Mouse (Mus musculus): ENCODE results near the gene Ppard.

Ppard gene

DNA sequence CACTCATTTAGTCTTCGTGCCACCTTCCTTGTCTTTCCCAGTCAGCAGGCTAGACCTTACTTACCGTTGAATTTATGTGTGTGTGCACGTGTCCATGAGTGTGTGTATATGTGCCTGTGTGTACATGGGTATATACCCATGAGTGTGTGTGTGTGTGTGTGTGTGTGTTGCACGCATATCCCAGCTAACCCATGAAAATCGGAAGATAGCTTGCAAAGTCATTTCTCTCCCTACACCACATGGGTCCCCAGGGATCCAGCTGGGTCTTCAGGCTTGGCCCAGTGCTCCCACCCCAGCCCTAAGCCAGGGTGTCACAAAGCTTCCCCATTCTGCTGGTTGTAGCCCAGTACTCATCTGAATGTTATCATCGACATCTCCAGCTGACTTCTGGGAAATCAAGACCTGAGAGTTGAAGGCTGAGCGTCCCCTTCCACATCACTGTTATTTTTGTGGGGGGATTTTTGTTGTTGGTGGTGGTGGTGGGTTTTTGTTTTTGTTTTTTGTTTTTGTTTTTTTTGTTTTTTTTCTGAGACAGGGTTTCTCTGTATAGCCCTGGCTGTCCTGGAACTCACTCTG lies 49.5 kb downstream of the Ppard start:
- no peak for DNase-seq (ENCODE audit: low spot score in 2 of 2)

DNA sequence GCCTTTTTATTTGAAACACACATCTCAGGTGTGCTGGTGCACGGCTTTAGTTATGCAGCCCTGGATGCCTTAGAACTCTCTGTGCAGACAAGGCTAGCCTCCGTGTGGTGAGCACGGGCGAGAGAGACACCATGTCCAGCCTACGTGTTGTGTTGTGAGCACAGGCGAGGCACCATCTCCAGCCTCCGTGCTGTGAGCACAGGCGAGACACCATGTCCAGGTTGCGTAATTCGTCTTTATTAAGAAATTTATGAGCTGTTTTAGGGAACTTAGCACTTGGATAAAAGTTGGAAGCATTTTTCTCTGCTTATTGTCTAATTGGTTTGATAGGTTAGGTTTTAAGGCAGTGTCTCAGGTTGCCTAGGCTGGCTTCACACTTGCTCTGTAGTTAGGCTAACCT lies 50.7 kb downstream of the Ppard start:
- DNase-seq (ENCODE audit: low spot score in 2 of 2): no peak

DNA sequence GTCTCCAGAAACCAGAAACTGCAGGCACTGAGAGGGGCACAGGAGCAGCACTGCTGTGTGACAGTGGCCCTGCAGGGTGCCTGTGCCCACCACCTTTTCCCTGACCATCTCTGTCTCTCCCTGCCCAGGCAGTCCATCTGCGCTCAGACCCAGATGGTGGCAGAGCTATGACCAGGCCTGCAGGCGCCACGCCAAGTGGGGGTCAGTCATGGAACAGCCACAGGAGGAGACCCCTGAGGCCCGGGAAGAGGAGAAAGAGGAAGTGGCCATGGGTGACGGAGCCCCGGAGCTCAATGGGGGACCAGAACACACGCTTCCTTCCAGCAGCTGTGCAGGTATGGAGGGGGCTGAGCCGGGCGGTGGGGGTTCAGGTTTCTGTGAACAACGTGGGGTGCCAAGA lies 53.6 kb downstream of the Ppard start:
- DNase-seq (ENCODE audit: low spot score in 2 of 2): no peak

DNA sequence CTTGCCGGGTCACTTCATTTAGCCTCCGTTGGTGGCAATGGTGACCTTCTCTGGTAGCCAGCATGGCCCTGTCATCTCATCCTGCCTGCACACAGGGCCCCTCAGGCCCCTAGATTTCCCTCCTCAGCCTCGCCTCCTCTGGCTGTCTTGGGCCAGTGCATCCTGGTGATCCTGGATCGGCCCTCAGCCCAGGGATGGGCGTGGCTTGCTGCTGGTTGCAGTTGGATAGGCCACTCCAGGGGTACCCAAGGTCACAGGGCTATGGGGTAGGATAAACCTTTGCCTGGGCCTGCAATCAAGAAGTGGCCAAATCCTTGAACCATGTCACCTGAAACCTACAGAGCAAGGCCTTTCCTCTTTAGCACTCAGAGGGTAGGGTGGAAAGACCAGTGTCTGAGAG lies 54.5 kb downstream of the Ppard start:
- no peak for DNase-seq (ENCODE audit: low spot score in 2 of 2)

DNA sequence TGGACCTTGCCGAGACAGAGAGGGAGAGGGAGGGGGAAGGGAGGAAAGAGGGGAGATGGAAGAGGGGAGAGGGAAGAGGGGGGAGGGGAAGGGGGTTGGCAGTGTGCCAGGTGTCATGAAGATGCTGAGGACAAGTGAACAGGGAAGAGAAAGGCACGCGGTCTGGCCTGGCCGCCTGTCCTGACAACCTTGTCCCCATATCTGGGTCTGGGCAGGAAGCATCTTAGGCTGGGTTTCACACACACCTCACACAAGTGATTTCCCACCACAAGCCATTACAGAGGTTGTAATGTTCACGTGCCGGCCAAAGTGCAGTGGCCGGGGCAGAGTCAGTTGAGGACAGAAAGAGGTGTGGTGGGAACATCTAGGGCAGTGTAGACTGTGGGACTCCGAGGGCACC lies 55.1 kb downstream of the Ppard start:
- no peak for DNase-seq (ENCODE audit: low spot score in 2 of 2)

DNA sequence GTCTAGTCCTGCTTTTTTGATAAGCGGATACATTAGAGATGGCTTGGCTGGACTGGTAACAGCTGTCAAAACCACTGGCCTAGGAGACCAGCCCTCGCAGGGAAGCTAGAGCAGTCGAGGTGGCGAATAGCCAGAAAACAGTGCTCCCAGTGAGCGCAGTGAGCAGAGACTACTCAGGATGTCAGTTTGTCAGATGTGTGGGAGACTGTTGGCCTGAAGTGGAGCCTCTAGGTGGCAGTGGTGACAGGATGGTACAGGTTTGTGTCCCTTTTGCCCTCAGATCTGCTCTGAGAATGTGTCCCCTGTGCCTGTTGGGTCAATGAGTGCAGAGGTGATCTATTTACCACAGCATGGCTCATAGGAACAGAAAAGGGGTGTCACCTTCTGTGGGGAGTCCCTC lies 55.5 kb downstream of the Ppard start:
- DNase-seq (ENCODE audit: low spot score in 2 of 2): no peak

DNA sequence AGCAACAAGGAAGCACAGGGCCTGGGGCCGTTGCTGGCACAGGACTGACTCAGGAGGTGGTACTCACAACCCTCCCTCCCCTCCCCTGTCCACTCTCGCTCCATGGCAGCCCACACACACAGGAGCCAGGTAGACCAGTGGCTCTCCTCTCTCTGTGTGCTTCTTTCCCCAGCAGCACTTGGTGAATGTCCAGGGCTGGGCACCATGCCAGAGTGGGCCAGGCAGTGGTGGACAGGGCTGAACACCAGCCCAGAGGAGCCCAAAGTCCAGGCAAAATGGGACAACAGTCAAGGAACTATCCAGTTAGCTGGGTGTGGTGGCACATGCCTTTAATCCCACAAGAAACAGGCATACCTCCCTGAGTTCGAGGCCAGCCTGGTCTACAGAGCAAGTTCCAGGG lies 57.8 kb downstream of the Ppard start:
- no peak for DNase-seq (ENCODE audit: low spot score in 2 of 2)

DNA sequence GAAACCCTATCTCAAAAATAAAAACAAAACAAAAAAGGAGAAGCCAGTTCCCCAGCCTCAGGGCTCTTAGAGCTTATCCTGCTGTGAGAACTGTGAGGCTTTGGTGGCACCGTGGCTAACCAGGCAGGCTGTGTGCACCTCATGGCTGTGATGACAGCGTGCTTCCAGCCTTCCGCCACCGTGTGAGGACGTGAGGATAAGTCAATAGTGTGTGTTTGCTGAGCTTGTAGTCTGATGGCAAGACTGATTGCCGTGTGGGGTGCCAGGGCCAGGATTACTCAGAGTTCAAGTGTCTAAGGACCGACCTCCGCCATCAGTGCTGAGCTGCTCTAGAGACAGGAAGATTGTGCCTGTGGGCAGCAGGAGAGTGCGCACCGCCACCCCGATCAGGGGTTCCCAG lies 58.2 kb downstream of the Ppard start:
- no peak for DNase-seq (ENCODE audit: low spot score in 2 of 2)

DNA sequence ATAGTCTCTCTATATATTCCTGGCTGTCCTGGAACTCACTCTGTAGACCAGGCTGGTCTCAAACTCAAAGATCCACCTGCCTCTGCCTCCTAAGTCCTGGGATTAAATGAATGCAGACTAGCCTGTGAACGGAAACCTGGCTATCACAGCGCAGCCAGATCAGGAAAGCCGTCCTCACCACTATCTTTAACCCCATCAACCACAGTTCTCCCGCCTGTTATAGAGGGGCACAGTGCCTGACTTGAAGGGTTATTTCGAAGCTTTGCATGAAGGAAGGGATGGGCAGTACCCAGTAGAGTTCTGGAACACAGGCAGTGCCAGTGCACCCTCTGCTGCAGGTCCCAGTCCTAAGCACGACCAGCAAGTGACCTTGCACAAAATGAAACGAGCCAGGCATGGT lies 58.8 kb downstream of the Ppard start:
- no peak for DNase-seq (ENCODE audit: low spot score in 2 of 2)

DNA sequence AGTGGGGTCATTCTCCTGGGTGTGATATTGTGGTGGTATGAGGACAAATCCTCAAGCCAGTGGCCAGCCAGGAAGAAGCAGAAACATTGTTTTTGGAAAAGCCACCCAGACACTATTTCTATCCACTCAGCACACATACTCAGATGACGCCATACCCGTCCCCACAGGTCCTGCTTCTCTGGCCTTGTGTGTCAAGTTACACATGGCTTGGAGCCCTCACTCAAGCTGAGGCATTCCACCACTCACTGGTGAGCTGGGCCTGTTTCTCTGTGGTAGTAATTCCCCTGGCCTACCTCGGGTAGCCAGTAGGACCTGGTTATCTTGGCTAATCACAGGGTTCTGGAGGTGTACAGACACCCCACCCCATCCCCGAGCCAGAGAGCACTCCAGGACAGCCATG lies 61.2 kb downstream of the Ppard start:
- no peak for DNase-seq (ENCODE audit: low spot score in 2 of 2)

DNA sequence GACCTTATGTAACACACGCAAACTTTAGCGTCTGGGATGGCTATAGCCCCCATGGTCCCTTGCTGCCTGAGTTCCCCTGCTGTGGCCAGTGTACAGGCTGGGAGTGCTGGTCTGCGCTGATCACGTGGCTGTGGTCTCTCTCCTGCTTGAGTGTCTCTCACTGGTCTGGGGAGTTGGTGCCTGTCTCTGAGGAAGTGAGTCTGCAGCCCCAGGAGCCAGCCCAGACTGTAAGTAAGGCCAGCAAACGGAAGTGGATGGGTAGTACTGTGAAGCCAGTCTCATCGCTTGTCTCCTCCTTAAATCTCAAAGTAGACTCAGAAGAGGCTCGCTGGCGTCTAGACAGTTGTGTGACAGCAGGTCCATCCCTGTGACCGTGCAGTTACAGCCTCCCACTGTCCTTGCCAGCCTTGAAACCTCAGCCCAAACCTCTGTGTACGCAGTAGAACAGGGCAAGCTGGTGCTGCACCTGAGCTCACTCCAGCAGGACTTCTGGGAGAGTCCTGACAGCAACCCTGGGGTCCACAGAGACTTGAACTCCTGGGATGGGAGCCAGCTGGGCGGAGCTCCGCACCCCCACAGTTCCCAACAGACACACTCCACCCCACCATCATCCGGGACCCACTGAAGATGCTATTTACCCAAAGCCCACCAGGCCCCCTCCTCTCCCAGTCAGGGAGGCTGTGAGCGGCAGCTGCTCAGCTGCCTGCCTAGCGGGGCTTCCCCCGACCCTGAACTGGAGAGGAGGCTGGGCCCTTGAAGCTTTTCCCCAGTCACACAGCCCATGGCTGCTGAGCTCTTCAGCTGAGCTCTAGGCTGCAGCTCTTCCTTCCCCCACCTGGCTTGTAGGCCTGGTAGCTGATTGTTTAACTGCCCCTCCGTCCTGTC lies 62.2 kb downstream of the Ppard start:
- peak in 1 of 2 experiments; percentile 41 for DNase-seq (ENCODE audit: low spot score in 2 of 2)

DNA sequence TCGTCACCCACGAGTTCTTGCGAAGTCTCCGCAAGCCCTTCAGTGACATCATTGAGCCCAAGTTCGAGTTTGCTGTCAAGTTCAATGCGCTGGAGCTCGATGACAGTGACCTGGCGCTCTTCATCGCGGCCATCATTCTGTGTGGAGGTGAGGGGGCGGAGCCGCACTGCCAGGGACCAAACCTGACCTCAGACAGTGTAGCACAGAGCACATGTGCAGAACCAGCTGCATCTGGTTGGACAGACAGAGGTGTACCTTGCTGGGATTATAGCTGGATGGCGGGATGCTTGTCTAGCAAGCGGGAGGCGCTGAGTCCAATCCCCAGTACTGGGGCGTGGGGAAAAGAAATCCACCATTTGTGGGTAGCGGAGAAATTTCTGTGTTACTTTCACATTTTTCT lies 66.4 kb downstream of the Ppard start:
- DNase-seq (ENCODE audit: low spot score in 2 of 2): no peak

DNA sequence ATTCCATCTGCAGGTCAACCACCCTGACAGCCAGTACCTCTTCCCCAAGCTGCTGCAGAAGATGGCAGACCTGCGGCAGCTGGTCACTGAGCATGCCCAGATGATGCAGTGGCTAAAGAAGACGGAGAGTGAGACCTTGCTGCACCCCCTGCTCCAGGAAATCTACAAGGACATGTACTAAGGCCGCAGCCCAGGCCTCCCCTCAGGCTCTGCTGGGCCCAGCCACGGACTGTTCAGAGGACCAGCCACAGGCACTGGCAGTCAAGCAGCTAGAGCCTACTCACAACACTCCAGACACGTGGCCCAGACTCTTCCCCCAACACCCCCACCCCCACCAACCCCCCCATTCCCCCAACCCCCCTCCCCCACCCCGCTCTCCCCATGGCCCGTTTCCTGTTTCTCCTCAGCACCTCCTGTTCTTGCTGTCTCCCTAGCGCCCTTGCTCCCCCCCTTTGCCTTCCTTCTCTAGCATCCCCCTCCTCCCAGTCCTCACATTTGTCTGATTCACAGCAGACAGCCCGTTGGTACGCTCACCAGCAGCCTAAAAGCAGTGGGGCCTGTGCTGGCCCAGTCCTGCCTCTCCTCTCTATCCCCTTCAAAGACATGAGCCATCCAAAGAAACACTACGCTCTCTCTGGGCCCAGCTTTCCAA lies 67.3 kb downstream of the Ppard start:
- no peak for DNase-seq (ENCODE audit: low spot score in 2 of 2)

DNA sequence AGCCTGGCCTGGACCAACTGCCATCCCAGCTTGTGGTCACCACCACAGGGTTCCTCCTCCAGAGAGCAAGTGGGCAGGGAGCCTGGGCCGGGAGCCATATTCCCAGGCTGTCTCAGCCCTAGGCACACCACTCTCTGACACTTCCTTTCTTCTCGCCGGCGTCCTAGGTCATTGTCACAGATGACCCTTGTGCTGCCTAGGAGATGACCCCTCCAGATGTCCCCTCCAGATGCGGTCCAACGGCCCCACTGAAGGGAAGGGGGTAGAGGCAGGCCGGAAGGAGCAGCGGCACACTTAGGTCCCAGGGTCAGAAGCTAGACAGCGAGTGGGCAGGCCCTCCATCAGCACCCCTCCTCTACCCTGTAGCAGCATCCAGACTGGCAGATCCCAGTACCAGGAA lies 67.8 kb downstream of the Ppard start:
- DNase-seq (ENCODE audit: low spot score in 2 of 2): no peak

DNA sequence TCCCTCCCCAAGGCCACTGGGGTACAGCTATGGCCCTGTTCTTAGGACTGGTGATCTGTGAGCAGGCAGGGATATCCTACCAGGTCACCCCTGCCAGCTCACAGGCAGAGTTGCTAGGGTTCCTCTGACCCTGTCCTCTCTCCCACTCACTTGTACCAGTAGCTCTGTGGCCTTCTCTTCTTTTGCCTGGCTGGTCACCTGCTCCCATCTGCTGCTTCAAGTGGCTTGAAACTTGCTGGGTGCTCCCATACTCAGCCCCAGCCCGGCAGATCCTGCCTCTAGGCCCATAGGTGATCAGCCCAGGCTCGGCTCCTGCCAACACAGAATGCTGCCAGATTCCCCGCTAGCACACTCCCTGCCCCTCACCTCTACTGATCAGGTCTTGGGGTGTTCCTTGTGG lies 68.3 kb downstream of the Ppard start:
- DNase-seq (ENCODE audit: low spot score in 2 of 2): no peak

DNA sequence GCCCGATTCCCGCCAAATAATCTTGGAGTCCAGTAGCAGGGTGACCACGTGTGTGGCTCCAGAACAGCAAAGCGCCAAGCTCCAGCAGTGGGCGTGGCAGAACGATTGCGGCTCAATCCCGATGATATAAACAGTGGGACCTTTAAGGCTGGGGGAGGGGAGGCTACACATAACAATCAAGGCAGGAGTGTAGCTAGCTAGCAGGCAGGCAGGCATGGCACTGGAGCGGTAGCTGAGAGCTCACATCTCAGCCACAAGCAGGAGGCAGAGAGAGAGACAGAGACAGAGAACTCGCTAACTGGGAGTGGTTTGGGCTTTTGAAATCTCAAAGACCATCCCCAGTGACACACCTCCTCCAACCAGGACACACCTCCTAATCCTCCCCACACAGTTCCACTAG lies 72.7 kb downstream of the Ppard start:
- DNase-seq (ENCODE audit: low spot score in 2 of 2): no peak

DNA sequence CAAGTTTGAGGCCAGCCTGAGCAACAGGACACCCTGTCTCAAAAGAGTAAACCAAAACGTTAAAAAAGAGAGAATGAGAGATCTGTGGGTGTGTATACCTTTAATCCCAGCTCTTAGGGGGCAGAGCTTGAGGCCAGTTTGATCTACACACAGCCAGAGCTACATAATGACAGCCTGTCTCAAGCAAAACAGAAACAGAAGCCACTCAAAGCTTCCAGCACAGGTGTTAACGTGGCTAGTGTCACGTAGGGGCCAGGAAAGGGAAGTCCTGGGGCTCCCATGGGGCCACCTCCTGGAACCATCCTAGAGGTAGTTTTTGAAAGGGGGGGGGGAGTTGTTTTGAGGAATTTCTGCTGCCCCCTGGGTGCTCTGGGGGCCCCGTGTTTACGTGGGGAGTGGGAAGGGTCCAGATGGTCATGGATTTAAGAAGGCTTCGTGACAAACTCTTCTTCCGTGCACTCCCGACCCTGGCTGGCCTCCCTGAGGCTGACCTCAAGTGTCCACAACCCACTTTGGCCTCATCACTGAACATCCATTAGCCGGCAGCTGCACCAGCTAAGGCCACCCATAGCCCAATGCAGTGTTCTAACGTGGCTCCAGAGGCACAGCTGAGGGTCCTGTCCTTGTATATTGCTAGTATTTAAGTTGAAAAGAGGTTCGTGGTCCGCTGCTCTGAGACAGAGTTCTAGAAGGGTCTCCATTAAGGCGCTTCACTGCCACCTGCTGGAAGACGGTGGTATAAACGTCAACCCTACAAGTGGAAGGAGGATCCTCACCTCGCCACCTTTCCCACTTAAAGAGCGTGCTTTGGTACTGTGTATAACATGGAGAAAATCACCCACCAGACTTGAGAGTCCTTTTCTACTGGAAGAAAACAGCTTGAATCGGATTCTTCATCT lies 76.0 kb downstream of the Ppard start:
- DNase-seq (ENCODE audit: low spot score in 2 of 2): peak in 1 of 2 experiments; percentile 93

DNA sequence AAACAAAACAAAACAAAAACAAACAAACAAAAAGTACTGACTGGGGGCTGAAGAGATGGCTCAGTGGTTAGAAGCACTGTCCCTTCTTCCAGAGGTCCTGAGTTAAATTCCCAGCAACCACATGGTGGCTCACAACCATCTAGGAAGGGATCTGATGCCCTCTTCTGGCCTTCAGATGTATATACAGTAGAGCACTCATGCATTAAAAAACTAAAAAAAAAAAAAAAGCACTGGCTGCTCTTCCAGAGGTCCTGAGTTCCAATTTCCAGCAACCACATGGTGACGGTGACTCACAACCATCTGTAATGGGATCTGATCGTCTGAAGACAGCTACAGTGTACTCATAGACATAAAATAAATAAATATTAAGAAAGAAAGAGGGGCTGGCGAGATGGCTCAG lies 78.3 kb downstream of the Ppard start:
- DNase-seq (ENCODE audit: low spot score in 2 of 2): no peak

DNA sequence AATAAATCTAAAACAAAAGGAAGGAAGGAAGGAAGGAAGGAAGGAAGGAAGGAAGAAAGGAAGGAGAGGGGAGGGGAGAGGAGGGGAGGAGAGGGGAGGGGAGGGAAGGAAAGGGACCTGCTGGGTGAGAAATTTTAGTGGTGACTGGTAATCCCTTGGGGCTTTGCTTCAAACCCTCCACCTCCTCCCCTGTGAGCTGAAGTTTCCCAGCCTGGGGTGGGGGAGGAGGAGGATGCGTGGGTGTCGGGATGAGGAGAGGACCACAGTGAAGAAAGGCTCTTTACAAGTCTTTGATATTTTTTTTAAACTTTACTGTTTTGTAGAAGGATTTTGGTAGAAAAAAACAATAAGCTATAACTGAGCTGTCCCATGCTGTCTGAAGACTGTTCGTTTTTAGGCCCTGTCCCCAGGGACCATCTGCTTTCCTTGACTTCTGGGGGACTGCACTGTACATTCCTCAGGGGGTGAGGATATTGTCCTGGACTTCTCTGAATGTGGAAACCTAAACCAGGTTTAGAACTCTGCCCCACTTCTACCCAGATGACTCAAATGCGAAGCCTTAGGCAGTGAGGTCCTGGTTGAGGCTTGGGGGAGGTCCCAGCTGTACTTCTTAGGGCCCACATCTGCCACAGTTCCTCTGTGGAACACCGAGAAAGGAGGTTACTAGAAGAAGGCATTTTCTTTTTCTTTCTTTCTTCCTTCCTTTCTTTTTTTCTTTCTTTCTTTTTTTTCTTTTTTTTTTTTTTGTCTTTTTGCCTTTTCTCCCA lies 79.0 kb downstream of the Ppard start:
- no peak for DNase-seq (ENCODE audit: low spot score in 2 of 2)

DNA sequence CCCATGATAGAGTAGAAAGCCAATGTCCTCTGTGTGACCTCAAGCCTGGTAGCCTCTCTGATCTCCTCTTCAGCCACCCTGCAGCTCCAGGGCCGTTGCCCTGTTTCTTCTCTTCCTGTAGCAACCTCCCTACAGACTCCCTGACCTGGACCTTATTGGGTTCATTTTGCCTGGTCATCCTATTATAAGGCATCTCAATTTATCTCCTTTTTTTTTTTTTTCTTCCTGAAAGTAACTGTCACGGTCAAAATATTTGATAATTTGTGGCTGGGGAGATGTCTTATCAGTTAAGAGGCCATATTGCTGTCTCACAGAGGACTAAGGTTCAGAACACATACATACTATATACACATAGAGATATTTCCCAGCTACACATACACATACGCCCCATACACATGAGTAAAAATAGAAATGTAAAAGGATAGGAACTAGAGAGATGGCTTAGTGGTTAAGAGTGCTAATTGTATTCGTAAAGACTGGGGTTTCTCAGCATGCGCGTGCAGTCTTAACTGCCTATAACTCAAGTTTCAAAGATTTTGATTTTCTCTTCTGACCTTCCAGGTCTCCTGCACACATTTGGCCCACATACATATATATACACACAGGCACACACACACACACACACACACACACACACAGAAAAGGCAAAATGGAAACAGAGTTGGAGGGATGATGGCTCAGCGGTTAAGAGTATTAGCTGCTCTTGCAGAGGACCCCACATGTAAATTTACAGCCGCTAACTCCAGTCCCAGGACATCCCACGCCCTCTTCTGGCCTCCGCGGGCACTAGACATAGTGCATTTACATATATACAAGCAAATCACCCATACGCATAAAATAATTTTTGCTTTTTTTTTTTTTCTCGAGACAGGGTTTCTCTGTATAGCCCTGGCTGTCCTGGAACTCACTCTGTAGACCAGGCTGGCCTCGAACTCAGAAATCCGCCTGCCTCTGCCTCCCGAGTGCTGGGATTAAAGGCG lies 80.0 kb downstream of the Ppard start:
- no peak for DNase-seq (ENCODE audit: low spot score in 2 of 2)

Data from left cerebral cortex, adult 9 months (tissue).